8 mouse cellular contexts compared by ENCODE assay signal in genomic region chr1:91043191-91043590, GRCm38 (mm10). TPM values are rescaled to one million over a fixed set of nuclear protein-coding genes. Genes with fewer than 3 reads are reported as not detected.
DNase-seq lines count a peak whose midpoint lies in the region; ATAC-seq lines count a peak whose summit lies in the region.
"Had no signal": no experiment of that assay in that cellular context is flagged by ENCODE, and none has a peak within 500 bp of the region (broad histone marks: within the 10 kb centered on the region; RNA-seq: fewer than 3 reads in every experiment).

No protein-coding gene starts in this region.

- H3K27me3 ChIP-seq in kidney, embryonic 14.5 days (ENCODE audit: control insufficient read depth, insufficient read depth, low read length) = no peaks in the 10 kb centered on the region
- no peaks in the 10 kb centered on the region for H3K27me3 ChIP-seq in intestine, embryonic 15.5 days (replicated peaks)

- H3K4me2 ChIP-seq in kidney, embryonic 14.5 days (replicated peaks; ENCODE audit: low read depth, low read length) = no peak overlapping the region
- H3K4me2 ChIP-seq in intestine, embryonic 15.5 days (replicated peaks) = no peak overlapping the region

- no peak for DNase-seq in kidney, postnatal 14 days
- DNase-seq in urinary bladder, postnatal 25 days (ENCODE audit: low spot score) = peak; percentile 51
- no peak for DNase-seq in urinary bladder, adult 2 months (ENCODE audit: low spot score)
- DNase-seq in right cerebral cortex, postnatal 36 days (ENCODE audit: low spot score in 2 of 2) = no peak
- no peak for DNase-seq in thymus, postnatal 0 days (ENCODE audit: low spot score)
- DNase-seq: gastrocnemius, postnatal 10 days had no signal

- no peak for ATAC-seq in kidney, embryonic 14.5 days (ENCODE audit: low FRiP score, low TSS enrichment)
- peak; percentile 68 for ATAC-seq in intestine, embryonic 15.5 days

- WGBS in kidney, embryonic 14.5 days = 79% methylated on average over 5 of the region's 5 CpGs
- WGBS in intestine, embryonic 15.5 days = 43% methylated on average over 5 of the region's 5 CpGs

- H3K9ac ChIP-seq in kidney, embryonic 14.5 days (ENCODE audit: low read depth, low read length) = no peak overlapping the region
- H3K9ac ChIP-seq in intestine, embryonic 15.5 days = no peak overlapping the region

- peaks cover 19% of the 10 kb centered on the region for H3K4me1 ChIP-seq in kidney, embryonic 14.5 days (ENCODE audit: control insufficient read depth, insufficient read depth, low read length)
- H3K4me1 ChIP-seq in intestine, embryonic 15.5 days (replicated peaks) = peaks cover 24% of the 10 kb centered on the region

- H3K4me3 ChIP-seq in kidney, embryonic 14.5 days (ENCODE audit: low read length) = no peak overlapping the region
- H3K4me3 ChIP-seq in intestine, embryonic 15.5 days (replicated peaks) = no peak overlapping the region

- H3K9me3 ChIP-seq in kidney, embryonic 14.5 days (ENCODE audit: control insufficient read depth, low read length) = no peaks in the 10 kb centered on the region
- H3K9me3 ChIP-seq in intestine, embryonic 15.5 days = no peaks in the 10 kb centered on the region

- H3K27ac ChIP-seq in kidney, embryonic 14.5 days (ENCODE audit: low read depth, low read length) = 0 out of 2 replicates have a peak overlapping the region, but pooled peaks have one; percentile 38
- H3K27ac ChIP-seq in intestine, embryonic 15.5 days = peak overlapping the region; percentile 72

- no peaks in the 10 kb centered on the region for H3K36me3 ChIP-seq in kidney, embryonic 14.5 days (ENCODE audit: control insufficient read depth, insufficient read depth, low read length)
- no peaks in the 10 kb centered on the region for H3K36me3 ChIP-seq in intestine, embryonic 15.5 days

RNA-seq across cellular contexts. Expression of gene Lrrfip1, which starts 44.7 kb away (rescaled TPM):
- polyA plus RNA-seq in kidney, embryonic 14.5 days (2014; fragmentation: Nextera tagmentation; extraction: Ambion mirVana) = 25.7 and 33.6 TPM in 2 replicates
- 125 and 127 TPM in 2 replicates for polyA plus RNA-seq in urinary bladder, adult 2 months (2012; rRNA removed)
- polyA plus RNA-seq in intestine, embryonic 15.5 days (2015; fragmentation: Nextera tagmentation; extraction: Ambion mirVana) = 58.7 and 63.5 TPM in 2 replicates
- 59.8 and 61.1 TPM in 2 replicates for polyA plus RNA-seq in thymus, postnatal 0 days (2015; fragmentation: Nextera tagmentation; extraction: Ambion mirVana)
